Mouse (Mus musculus) neural tube, embryonic 12.5 days (tissue): ENCODE measurements around the gene Eif4g2. TPM values are rescaled to one million over a fixed set of nuclear protein-coding genes. Genes with fewer than 3 reads are reported as not detected.
A peak's percentile ranks its signal among the peaks of the same experiment; 100 is the strongest.

Experiments
- ATAC-seq: fragments of 200-750 bp; cut with Nextera tagmentation; 2 replicates; pipeline ENCODE4 v1.8.0; 2017; ENCODE audit warnings: low read depth, mild to moderate bottlenecking, moderate TSS enrichment, moderate library complexity; ENCODE audit not compliant: low FRiP score
- H3K27ac ChIP-seq: fragments of 300-500 bp; sonication (generic); 2 replicates; pipeline ENCODE4 v1.5.1; 2016
- H3K27me3 ChIP-seq: fragments of 300-500 bp; sonication (generic); replicated peaks from 2 replicates; pipeline ENCODE4 v1.6.1; 2016; ENCODE audit warnings: mild to moderate bottlenecking
- H3K36me3 ChIP-seq: fragments of 300-500 bp; sonication (generic); 2 replicates; pipeline ENCODE4 v1.6.1; 2016; ENCODE audit warnings: mild to moderate bottlenecking
- H3K4me1 ChIP-seq: fragments of 300-500 bp; sonication (generic); 2 replicates; pipeline ENCODE4 v1.6.1; 2016
- H3K4me2 ChIP-seq: fragments of 300-500 bp; sonication (generic); replicated peaks from 2 replicates; pipeline ENCODE4 v1.6.1; 2016; ENCODE audit warnings: mild to moderate bottlenecking
- H3K4me3 ChIP-seq: fragments of 300-500 bp; sonication (generic); 2 replicates; pipeline ENCODE4 v1.5.1; 2016
- H3K9ac ChIP-seq: fragments of 300-500 bp; sonication (generic); 2 replicates; pipeline ENCODE4 v1.6.1; 2016; ENCODE audit warnings: mild to moderate bottlenecking
- H3K9me3 ChIP-seq: fragments of 300-500 bp; sonication (generic); 2 replicates; pipeline ENCODE4 v1.6.1; 2016; ENCODE audit warnings: mild to moderate bottlenecking
- WGBS: fragments of 180-500 bp; shearing (Covaris S2); methylation state at CpG from one replicate; pipeline ENCODE4 v1.1.7; 2016; 5-methylcytosine and 5-hydroxymethylcytosine counted together
- polyA plus RNA-seq: library from polyadenylated mRNA; unstranded; fragments of >200 nt; fragmentation: Nextera tagmentation; extraction: Ambion mirVana; gene quantifications from 2 replicates; pipeline ENCODE4 v1.2.1, GENCODE M21; 2016

Eif4g2 gene
- polyA plus RNA-seq, 1 experiment from 2014 or later = 1,519 TPM

- ATAC-seq = no peak
- WGBS = 82% methylated on average over 1 of the region's 1 CpGs
- no peak overlapping the region for H3K4me3 ChIP-seq
- H3K27me3 ChIP-seq = no peaks in the 10 kb centered on the region
- peaks cover 6% of the 10 kb centered on the region for H3K36me3 ChIP-seq
- H3K9ac ChIP-seq = no peak overlapping the region
- peaks cover 5% of the 10 kb centered on the region; the same call in 1 of the 2 replicates for H3K9me3 ChIP-seq
- no peak overlapping the region for H3K27ac ChIP-seq
- H3K4me1 ChIP-seq = no peaks in the 10 kb centered on the region
- no peak overlapping the region for H3K4me2 ChIP-seq
These were observed 19.9 kb downstream of the Eif4g2 start for GRCm38 (mm10) chr7:111062971-111063370.

DNA sequence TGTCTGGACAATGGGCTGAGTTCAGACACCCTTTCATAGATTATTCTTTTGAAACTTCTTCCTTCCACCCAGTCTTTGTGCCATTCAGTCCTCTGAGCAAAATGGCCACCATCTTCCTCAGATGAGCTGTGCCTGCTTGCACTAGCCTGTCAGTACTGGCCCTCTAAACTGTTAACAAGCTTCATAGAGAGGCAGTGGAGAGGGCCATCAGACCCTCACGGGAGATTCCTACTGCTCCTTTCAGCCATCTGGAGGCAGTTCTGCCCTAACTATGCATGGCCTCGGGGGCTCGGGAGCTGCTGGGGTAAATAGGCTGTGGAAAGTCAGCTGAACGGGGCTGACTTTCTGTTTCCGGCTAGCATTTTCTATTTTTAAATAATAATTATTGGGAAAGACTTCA is 23.3 kb downstream of the Eif4g2 start:
- Histone ChIP-seq H3K4me2 (no peak overlapping the region), H3K4me3 (no peak overlapping the region), H3K4me1 (no peaks in the 10 kb centered on the region), H3K9me3 (no peaks in the 10 kb centered on the region), H3K27ac (no peak overlapping the region), H3K27me3 (no peaks in the 10 kb centered on the region), H3K9ac (no peak overlapping the region), H3K36me3 (peaks cover 25% of the 10 kb centered on the region)
- 52% methylated on average over 5 of the region's 5 CpGs for WGBS
- ATAC-seq = no peak

DNA sequence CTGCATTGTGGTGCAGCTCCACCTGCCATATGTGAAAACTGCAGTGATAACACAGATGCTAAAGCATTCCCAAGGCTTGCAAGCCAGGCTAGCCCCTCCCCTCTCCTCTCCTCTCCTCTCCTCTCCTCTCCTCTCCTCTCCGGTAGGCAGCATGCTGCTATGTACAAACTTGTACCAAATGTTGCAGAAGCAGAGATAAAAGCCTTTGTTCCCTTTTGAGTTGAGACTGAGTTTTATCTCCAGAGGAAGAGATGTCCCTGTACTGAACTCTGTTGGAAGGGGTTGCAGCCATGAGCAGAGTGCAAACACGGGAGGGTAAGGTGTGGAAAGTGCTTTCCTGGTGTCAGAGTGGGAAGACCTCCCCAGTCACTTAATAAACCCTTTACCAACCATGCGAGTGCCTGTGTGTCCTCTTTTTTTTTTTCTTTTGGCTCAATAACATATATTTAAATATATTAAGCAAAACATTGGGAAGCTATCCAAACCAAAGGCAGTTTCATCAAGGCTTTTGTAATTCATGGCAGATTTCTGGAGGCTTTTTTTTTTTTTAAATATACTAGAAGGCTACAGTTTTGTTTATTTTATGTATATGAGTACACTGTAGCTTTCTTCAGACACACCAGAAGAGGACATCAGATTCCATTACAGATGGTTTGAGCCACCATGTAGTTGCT is 26.7 kb downstream of the Eif4g2 start:
- no peak overlapping the region for H3K9ac ChIP-seq
- no peaks in the 10 kb centered on the region for H3K9me3 ChIP-seq
- 86% methylated on average over 3 of the region's 3 CpGs for WGBS
- no peaks in the 10 kb centered on the region for H3K27me3 ChIP-seq
- no peak for ATAC-seq
- no peaks in the 10 kb centered on the region for H3K4me1 ChIP-seq
- H3K4me3 ChIP-seq = no peak overlapping the region
- H3K27ac ChIP-seq = no peak overlapping the region
- H3K36me3 ChIP-seq = peaks cover 59% of the 10 kb centered on the region
- H3K4me2 ChIP-seq = no peak overlapping the region

DNA sequence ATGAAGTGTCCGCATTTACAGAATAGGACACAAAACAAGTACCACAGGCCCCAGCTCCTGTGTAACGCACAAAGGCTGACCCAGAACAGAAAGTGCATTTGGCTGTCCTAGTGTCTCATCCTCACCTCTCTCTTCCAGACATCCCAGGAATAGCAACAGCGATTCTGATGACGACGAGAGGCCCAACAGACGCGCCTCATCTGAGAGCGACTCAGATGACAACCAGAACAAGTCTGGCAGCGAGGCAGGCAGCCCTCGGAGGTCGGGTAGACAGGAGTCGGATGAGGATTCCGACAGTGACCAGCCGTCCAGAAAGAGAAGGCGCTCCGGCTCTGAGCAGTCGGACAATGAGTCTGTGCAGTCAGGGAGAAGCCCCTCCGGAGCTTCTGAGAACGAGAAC is 27.6 kb downstream of the Eif4g2 start:
- no peak for ATAC-seq
- H3K36me3 ChIP-seq = peaks cover 68% of the 10 kb centered on the region
- H3K27ac ChIP-seq = no peak overlapping the region
- WGBS = 93% methylated on average over 19 of the region's 19 CpGs
- no peak overlapping the region for H3K4me2 ChIP-seq
- no peaks in the 10 kb centered on the region for H3K9me3 ChIP-seq
- H3K4me1 ChIP-seq = no peaks in the 10 kb centered on the region
- no peak overlapping the region for H3K9ac ChIP-seq
- H3K4me3 ChIP-seq = no peak overlapping the region
- no peaks in the 10 kb centered on the region for H3K27me3 ChIP-seq

DNA sequence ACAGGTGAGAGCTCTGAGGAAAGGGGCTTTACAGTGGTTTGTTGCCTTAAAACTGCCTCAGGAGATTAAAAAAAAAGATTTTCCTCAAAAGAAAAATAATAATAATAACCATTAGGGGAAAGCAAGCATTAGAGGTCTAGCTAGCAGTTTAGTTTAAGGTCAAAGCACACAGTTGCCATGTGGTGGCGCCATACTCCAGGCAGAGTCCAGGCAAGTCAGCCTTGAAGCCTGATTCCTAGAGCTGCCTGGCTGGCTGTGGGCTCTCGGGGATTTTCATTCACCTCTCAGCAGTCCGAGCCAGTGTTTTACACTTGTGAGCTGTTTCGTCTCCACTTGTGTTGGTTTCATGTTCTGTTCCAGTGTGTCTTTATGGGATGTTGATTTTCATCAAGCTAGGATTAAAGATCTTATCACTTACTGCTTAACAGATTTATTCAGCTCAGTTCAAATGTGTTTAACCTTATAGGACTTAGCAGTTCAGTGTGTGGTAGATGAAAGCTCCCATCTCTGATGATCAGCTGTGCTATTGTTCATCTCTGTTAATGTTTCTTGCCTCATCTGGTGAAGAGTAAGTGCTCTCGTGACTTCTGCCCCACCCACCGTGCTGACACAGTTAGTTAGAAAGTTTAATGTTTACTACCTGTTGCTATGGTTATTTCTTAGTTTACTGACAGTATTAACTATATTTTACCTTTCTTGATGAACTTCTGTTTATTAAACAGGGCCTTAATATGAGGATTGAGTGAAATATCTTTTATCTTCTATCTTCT is 33.0 kb downstream of the Eif4g2 start:
- 66% methylated on average over 6 of the region's 6 CpGs for WGBS
- peaks cover 95% of the 10 kb centered on the region for H3K36me3 ChIP-seq
- no peak for ATAC-seq

GRCm38 (mm10) chr7:111048920-111049319 is 33.9 kb downstream of the Eif4g2 start:
- ATAC-seq = no peak
- no peaks in the 10 kb centered on the region for H3K4me1 ChIP-seq
- H3K9ac ChIP-seq = no peak overlapping the region
- H3K4me2 ChIP-seq = no peak overlapping the region
- peaks cover 95% of the 10 kb centered on the region for H3K36me3 ChIP-seq
- H3K4me3 ChIP-seq = no peak overlapping the region
- H3K27me3 ChIP-seq = no peaks in the 10 kb centered on the region
- 85% methylated on average over 5 of the region's 5 CpGs for WGBS
- H3K27ac ChIP-seq = no peak overlapping the region
- H3K9me3 ChIP-seq = no peaks in the 10 kb centered on the region

More for the DNA sequence above, 33.0 kb downstream of the Eif4g2 start:
- Histone ChIP-seq H3K9ac (no peak overlapping the region), H3K27me3 (no peaks in the 10 kb centered on the region), H3K27ac (no peak overlapping the region), H3K4me2 (no peak overlapping the region), H3K4me1 (no peaks in the 10 kb centered on the region), H3K4me3 (no peak overlapping the region), H3K9me3 (no peaks in the 10 kb centered on the region)

- Histone ChIP-seq H3K27ac (peak overlapping the region; percentile 82), H3K9me3 (no peaks in the 10 kb centered on the region), H3K36me3 (peaks cover 14% of the 10 kb centered on the region), H3K4me3 (peak overlapping the region; percentile 86), H3K4me1 (peaks cover 9% of the 10 kb centered on the region), H3K9ac (peak overlapping the region; percentile 72), H3K4me2 (peak overlapping the region; percentile 83), H3K27me3 (no peaks in the 10 kb centered on the region)
- WGBS = 1% methylated on average over 29 of the region's 29 CpGs
- no peak; the same call in 1 of the 2 replicates for ATAC-seq
These were observed 53.7 kb downstream of the Eif4g2 start for GRCm38 (mm10) chr7:111029046-111029553.

DNA sequence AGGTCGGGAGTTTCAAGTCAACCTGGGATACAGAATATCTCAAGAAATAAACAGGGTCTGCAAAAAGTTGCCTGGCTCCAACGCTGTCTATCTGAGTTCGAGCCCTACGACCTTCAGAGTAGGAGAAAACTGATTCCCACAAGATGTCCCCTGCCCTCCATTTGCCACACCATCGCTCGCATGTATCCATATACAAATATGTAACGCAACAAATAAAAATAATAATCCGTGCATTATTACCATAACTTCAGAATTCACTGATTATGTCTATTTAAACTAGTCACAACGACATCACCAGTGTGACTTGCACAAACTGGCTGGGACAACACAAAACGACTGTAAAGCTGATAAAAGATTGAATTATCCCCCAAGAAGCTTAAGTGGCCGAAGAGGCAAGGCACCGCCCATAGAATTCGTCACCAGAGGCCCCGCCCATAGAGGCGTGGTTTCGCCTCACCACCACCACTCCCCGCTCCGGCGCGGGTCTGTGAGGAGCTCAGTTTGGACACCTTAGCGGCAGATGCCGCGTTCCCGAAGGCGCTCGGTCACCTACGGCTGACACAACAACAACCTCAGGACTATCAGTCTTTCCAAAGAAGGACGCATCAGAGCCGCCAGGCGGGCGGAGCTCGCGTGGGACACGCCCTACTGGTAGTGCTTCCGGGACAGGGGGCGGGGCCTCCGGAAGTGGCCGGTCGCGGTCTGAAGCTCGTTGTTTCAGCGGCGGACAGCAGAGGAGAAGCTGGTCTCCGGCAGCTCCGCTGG is 54.4 kb downstream of the Eif4g2 start, which contains the start of gene Ctr9:
TSS of gene Ctr9 (plus strand) at position 671 of the 765 bp plus-strand sequence.
- peak; percentile 96 for ATAC-seq
- Histone ChIP-seq H3K4me2 (peak within 1 kb of the TSS; percentile 83), H3K27me3 (no peaks in the 10 kb centered on the region), H3K27ac (peak within 1 kb of the TSS; percentile 82), H3K4me3 (peak within 1 kb of the TSS; percentile 86), H3K36me3 (peaks cover 12% of the 10 kb centered on the region; the same call in 1 of the 2 replicates), H3K9me3 (no peaks in the 10 kb centered on the region), H3K9ac (peak within 1 kb of the TSS; percentile 72), H3K4me1 (peaks cover 9% of the 10 kb centered on the region)
- WGBS = 7% methylated on average over 45 of the region's 45 CpGs

- ATAC-seq = no peak
- Histone ChIP-seq H3K27me3 (no peaks in the 10 kb centered on the region), H3K9me3 (no peaks in the 10 kb centered on the region), H3K4me2 (no peak overlapping the region), H3K36me3 (no peaks in the 10 kb centered on the region), H3K4me1 (peaks cover 6% of the 10 kb centered on the region), H3K4me3 (no peak overlapping the region), H3K27ac (no peak overlapping the region), H3K9ac (no peak overlapping the region)
- 75% methylated on average over 4 of the region's 4 CpGs for WGBS
These were observed 57.9 kb downstream of the Eif4g2 start for GRCm38 (mm10) chr7:111024912-111025311.

- no peaks in the 10 kb centered on the region for H3K9me3 ChIP-seq
- no peaks in the 10 kb centered on the region for H3K27me3 ChIP-seq
- no peaks in the 10 kb centered on the region for H3K36me3 ChIP-seq
- H3K4me1 ChIP-seq = no peaks in the 10 kb centered on the region
- ATAC-seq = no peak
- no peak overlapping the region for H3K4me3 ChIP-seq
- H3K27ac ChIP-seq = no peak overlapping the region
- H3K9ac ChIP-seq = no peak overlapping the region
- 20% methylated on average over 8 of the region's 8 CpGs for WGBS
- no peak overlapping the region for H3K4me2 ChIP-seq
These were observed 58.7 kb downstream of the Eif4g2 start for GRCm38 (mm10) chr7:111024068-111024594.

- WGBS = 84% methylated on average over 4 of the region's 4 CpGs
- Histone ChIP-seq H3K4me2 (no peak overlapping the region), H3K27ac (no peak overlapping the region), H3K4me1 (no peaks in the 10 kb centered on the region), H3K36me3 (no peaks in the 10 kb centered on the region), H3K9me3 (no peaks in the 10 kb centered on the region), H3K9ac (no peak overlapping the region), H3K27me3 (no peaks in the 10 kb centered on the region), H3K4me3 (no peak overlapping the region)
- no peak for ATAC-seq
These were observed 62.0 kb downstream of the Eif4g2 start for GRCm38 (mm10) chr7:111020814-111021213.
